Mouse (Mus musculus) common myeloid progenitor, adult 5-6 weeks (primary cell): ENCODE data around the gene 1500009L16Rik. TPM values are rescaled to one million over a fixed set of nuclear protein-coding genes. Genes with fewer than 3 reads are reported as not detected.

ENCODE experiments used
- total RNA-seq: library from RNA; stranded (forward); fragments of 200-1000, 187-1606 nt; gene quantifications from 2 replicates; pipeline ENCODE4 v1.2.3, GENCODE M21; 2017

Gene 1500009L16Rik
- total RNA-seq, 1 experiment from 2014 or later, result 2.4 TPM

Other genes with a start within 250 kb of the 1500009L16Rik start
- gene Aldh1l2, start 188.7 kb upstream of the 1500009L16Rik start, total RNA-seq, result not detected in 2 replicates
- gene Washc4, start 179.1 kb upstream of the 1500009L16Rik start, total RNA-seq, result 37.1 and 45.0 TPM in 2 replicates
- gene Appl2, start 74.1 kb upstream of the 1500009L16Rik start, total RNA-seq, result 12.4 and 18.5 TPM in 2 replicates